In the genomic region with DNA sequence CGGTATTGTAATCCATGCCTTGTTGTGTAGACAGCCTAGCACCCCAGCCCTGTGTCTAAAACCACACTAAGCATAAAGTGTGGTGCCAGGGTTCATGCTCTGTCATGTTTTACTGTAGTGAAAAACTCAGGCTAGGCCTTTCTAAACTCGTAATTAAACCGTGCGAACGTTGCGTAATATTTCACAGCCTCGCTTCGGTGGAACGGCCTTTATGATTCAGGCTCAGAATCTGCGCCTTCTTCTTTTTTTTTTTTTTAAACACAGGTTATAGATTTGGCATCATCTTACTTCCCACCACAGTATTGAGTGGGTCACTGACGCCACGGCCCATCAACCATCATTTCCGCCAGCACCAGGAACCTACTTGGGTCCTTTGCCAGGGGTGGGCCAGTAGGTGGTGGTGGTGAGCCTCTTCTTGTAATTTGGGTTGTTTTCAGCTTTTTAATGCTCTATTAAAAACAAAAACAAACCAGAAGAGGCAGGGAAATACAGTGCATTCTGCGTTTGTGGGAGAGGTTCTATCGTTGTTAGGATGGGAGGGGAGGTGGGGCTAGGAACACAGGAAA, we compare ENCODE assay signal across 14 mouse cellular contexts.
DNase-seq lines count a peak whose midpoint lies in the region; ATAC-seq and TF ChIP-seq lines count a peak whose summit lies in the region.
"Had no signal": no experiment of that assay in that cellular context is flagged by ENCODE, and none has a peak within 500 bp of the region (broad histone marks: within the 10 kb centered on the region; RNA-seq: fewer than 3 reads in every experiment).

No protein-coding gene starts in this region.

- 84% methylated on average over 15 of the region's 15 CpGs for WGBS in embryonic facial prominence, embryonic 13.5 days
- WGBS in embryonic facial prominence, embryonic 10.5 days = 91% methylated on average over 15 of the region's 15 CpGs
- 84% methylated on average over 15 of the region's 15 CpGs for WGBS in liver, embryonic 14.5 days (ENCODE audit: insufficient replicate concordance)
- 91% methylated on average over 15 of the region's 15 CpGs for WGBS in liver, embryonic 11.5 days
- WGBS in cerebellum, adult 2 months = 96% methylated on average over 15 of the region's 15 CpGs

- no peaks in the 10 kb centered on the region for H3K27me3 ChIP-seq in embryonic facial prominence, embryonic 13.5 days
- peaks cover 25% of the 10 kb centered on the region for H3K27me3 ChIP-seq in embryonic facial prominence, embryonic 10.5 days (replicated peaks; ENCODE audit: low read depth, poor library complexity, severe bottlenecking)
- H3K27me3 ChIP-seq in liver, embryonic 14.5 days (ENCODE audit: control insufficient read depth, insufficient read depth, low read length) = no peaks in the 10 kb centered on the region
- no peaks in the 10 kb centered on the region for H3K27me3 ChIP-seq in liver, embryonic 11.5 days (replicated peaks; ENCODE audit: control insufficient read depth, insufficient read depth, low read length)
- H3K27me3 ChIP-seq in cerebellum, adult 2 months (ENCODE audit: control insufficient read depth, insufficient read depth, low read length) = no peaks in the 10 kb centered on the region
- H3K27me3 ChIP-seq: liver, embryonic 13.5 days had no signal

- ATAC-seq in embryonic facial prominence, embryonic 13.5 days (ENCODE audit: insufficient number of reproducible peaks, insufficient read depth, low FRiP score, low TSS enrichment, low read depth) = no peak
- no peak for ATAC-seq in liver, embryonic 14.5 days (ENCODE audit: insufficient read depth)
- no peak for ATAC-seq in liver, embryonic 11.5 days (replicated peaks; ENCODE audit: low FRiP score)

- peaks cover 26% of the 10 kb centered on the region for H3K36me3 ChIP-seq in embryonic facial prominence, embryonic 13.5 days
- no peaks in the 10 kb centered on the region for H3K36me3 ChIP-seq in embryonic facial prominence, embryonic 10.5 days (replicated peaks)
- no peaks in the 10 kb centered on the region for H3K36me3 ChIP-seq in liver, embryonic 14.5 days (replicated peaks; ENCODE audit: control insufficient read depth, insufficient read depth, low read depth)
- 0 out of 2 replicates have a peak, but pooled peaks cover 4% of the 10 kb centered on the region for H3K36me3 ChIP-seq in liver, embryonic 11.5 days (ENCODE audit: control insufficient read depth, insufficient read depth, low read length)
- H3K36me3 ChIP-seq: midbrain, embryonic 10.5 days had no signal

- no peak overlapping the region for H3K4me3 ChIP-seq in embryonic facial prominence, embryonic 13.5 days
- H3K4me3 ChIP-seq in embryonic facial prominence, embryonic 10.5 days = no peak overlapping the region
- H3K4me3 ChIP-seq in liver, embryonic 14.5 days (ENCODE audit: insufficient read depth in 1 of 2, low read depth in 2 of 2, low read length in 2 of 2) = no peak overlapping the region
- no peak overlapping the region for H3K4me3 ChIP-seq in liver, embryonic 11.5 days (ENCODE audit: low read depth, low read length)
- no peak overlapping the region for H3K4me3 ChIP-seq in cerebellum, adult 2 months (replicated peaks; ENCODE audit: insufficient read depth, low read depth, low read length)
- H3K4me3 ChIP-seq: liver, embryonic 13.5 days; midbrain, embryonic 10.5 days had no signal

- H3K4me1 ChIP-seq in embryonic facial prominence, embryonic 13.5 days = peaks cover 21% of the 10 kb centered on the region
- peaks cover 25% of the 10 kb centered on the region for H3K4me1 ChIP-seq in embryonic facial prominence, embryonic 10.5 days
- H3K4me1 ChIP-seq in liver, embryonic 14.5 days (replicated peaks; ENCODE audit: control insufficient read depth in 2 of 2, insufficient read depth in 2 of 2, low read length in 1 of 2) = no peaks in the 10 kb centered on the region
- H3K4me1 ChIP-seq in liver, embryonic 11.5 days (replicated peaks; ENCODE audit: control insufficient read depth, insufficient read depth, low read length) = peaks cover 2% of the 10 kb centered on the region; the same call in 1 of the 2 replicates
- H3K4me1 ChIP-seq in cerebellum, adult 2 months (ENCODE audit: control insufficient read depth, insufficient read depth, low read length) = peaks cover 10% of the 10 kb centered on the region; the same call in 1 of the 2 replicates
- H3K4me1 ChIP-seq: liver, embryonic 13.5 days had no signal

- no peak for TF ChIP-seq EP300 in liver, embryonic 14.5 days (IDR thresholded peaks at IDR 0.05; ENCODE audit: low read depth)

- TF ChIP-seq CTCF in liver, embryonic 14.5 days (IDR thresholded peaks at IDR 0.05; ENCODE audit: low read depth) = 0 out of 2 replicates have a peak, but pooled peaks have one; percentile 27
- TF ChIP-seq CTCF in cerebellum, adult 2 months (IDR thresholded peaks at IDR 0.05; ENCODE audit: borderline replicate concordance, insufficient read depth, low read depth, low read length) = no peak

- no peak for DNase-seq in embryonic facial prominence, embryonic 10.5 days (ENCODE audit: low spot score)
- DNase-seq in liver, embryonic 14.5 days (ENCODE audit: low read depth in 3 of 3, low spot score in 3 of 3) = no peak
- no peak for DNase-seq in liver, embryonic 11.5 days (ENCODE audit: low spot score)
- peak; percentile 49 for DNase-seq in thymus, postnatal 4 days
- no peak for DNase-seq in thymus, postnatal 36 days
- no peak for DNase-seq in embryo, embryonic 9.5 days (ENCODE audit: extremely low spot score)
- DNase-seq in cerebellum, adult 2 months = no peak
- DNase-seq: adrenal gland, postnatal 10 days; gastrocnemius, postnatal 25 days; kidney, adult 11 months; liver, embryonic 13.5 days; right cerebral cortex, postnatal 25 days had no signal

- H3K4me2 ChIP-seq in embryonic facial prominence, embryonic 13.5 days = no peak overlapping the region
- no peak overlapping the region for H3K4me2 ChIP-seq in liver, embryonic 14.5 days (ENCODE audit: low read depth)
- no peak overlapping the region for H3K4me2 ChIP-seq in liver, embryonic 11.5 days
- H3K4me2 ChIP-seq: liver, embryonic 13.5 days had no signal

- H3K27ac ChIP-seq in embryonic facial prominence, embryonic 13.5 days = peak overlapping the region; percentile 35; the same call in 1 of the 2 replicates
- H3K27ac ChIP-seq in embryonic facial prominence, embryonic 10.5 days (replicated peaks) = no peak overlapping the region
- H3K27ac ChIP-seq in liver, embryonic 14.5 days = no peak overlapping the region
- no peak overlapping the region for H3K27ac ChIP-seq in liver, embryonic 11.5 days (ENCODE audit: low read depth, low read length)
- H3K27ac ChIP-seq in cerebellum, adult 2 months (ENCODE audit: insufficient read depth, low read length) = no peak overlapping the region
- H3K27ac ChIP-seq: liver, embryonic 13.5 days; midbrain, embryonic 10.5 days had no signal

- TF ChIP-seq POLR2A in cerebellum, adult 2 months (IDR thresholded peaks at IDR 0.05; ENCODE audit: borderline replicate concordance, insufficient read depth, low read length) = no peak

- peaks cover 5% of the 10 kb centered on the region; the same call in 1 of the 2 replicates for H3K9me3 ChIP-seq in embryonic facial prominence, embryonic 13.5 days
- H3K9me3 ChIP-seq in embryonic facial prominence, embryonic 10.5 days = peaks cover 11% of the 10 kb centered on the region; the same call in 1 of the 2 replicates
- no peaks in the 10 kb centered on the region for H3K9me3 ChIP-seq in liver, embryonic 14.5 days (ENCODE audit: control insufficient read depth, low read length)
- H3K9me3 ChIP-seq in liver, embryonic 11.5 days (ENCODE audit: control insufficient read depth, low read length) = no peaks in the 10 kb centered on the region
- H3K9me3 ChIP-seq: liver, embryonic 13.5 days had no signal

- H3K9ac ChIP-seq in embryonic facial prominence, embryonic 13.5 days = no peak overlapping the region
- no peak overlapping the region for H3K9ac ChIP-seq in liver, embryonic 14.5 days (replicated peaks)
- no peak overlapping the region for H3K9ac ChIP-seq in liver, embryonic 11.5 days (ENCODE audit: low read depth, low read length)
- H3K9ac ChIP-seq: liver, embryonic 13.5 days had no signal
